Mouse (Mus musculus) ovary, postnatal 36 days (tissue): ENCODE results near the gene Timm50.

Experiments
- DNase-seq: peaks from one replicate; pipeline ENCODE4 v3.0.0; 2022; ENCODE audit warnings: low spot score, mixed read lengths

The Timm50 gene

DNA sequence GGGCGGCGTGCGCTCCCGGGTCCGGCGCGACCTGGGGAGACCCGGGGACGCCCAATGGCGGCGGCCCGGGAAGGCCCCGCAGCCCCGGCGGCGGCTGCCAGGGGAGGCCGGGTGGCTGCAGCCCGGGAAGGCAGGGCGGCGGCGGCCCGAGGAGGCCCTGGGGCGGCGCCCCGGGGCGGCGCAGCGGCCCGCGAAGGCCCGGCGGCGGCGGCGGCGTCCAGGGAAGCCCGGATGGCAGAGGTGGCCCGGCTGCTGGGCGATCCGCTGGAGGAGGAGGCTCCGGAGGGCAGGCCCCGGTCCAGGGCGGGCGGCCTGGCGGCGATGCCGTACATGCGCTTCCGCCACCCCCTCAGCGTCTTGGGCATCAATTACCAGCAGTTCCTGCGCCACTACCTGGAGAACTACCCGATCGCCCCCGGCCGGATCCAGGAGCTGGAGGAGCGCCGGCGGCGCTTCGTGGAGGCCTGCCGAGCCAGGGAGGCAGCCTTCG is 43.8 kb downstream of the Timm50 start:
- DNase-seq = peak; percentile 63

DNA sequence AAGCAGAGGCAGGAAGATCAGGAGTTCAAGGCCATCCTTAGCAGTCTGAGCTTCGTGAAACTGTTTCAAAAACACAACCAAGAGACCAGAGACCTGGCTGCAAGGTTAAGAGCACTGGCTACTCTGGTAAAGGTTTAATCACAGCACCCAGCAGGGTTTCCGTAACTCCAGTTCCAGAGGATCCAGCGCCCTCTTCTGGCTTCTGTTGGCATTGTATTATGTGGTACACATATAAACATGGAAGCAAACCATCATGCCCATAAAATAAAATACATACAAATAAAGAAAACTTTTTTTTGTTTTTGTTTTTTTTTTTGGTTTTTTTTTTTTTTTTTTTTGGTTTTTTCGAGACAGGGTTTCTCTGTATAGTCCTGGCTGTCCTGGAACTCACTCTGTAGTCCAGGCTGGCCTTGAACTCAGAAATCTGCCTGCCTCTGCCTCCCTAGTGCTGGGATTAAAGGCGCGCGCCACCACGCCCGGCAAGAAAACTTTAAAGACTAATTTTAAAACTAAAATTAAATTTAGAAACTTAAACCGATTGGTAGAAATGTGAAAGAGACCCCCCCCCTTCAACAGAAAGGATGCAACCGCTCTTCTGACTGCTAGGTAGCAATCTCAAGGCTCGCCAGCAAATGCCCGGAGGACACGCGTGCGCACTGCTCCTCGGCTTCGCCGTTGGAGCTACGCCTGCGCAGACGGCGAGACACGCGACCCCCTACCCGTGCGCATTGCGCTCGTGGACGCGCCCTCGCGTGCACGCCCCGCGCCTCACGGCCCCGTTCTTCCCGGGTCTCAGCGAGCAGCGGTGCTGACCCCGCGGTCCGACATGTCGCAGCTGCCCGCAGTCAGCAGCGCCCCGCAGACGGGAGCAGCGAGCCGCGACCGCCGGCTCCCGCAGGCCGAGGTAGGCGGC is 44.5 kb downstream of the Timm50 start, which contains the start of gene Eid2:
Gene Eid2 (plus strand): TSS at position 753 of the 913 bp plus-strand sequence.
- peak; percentile 85 for DNase-seq

DNA sequence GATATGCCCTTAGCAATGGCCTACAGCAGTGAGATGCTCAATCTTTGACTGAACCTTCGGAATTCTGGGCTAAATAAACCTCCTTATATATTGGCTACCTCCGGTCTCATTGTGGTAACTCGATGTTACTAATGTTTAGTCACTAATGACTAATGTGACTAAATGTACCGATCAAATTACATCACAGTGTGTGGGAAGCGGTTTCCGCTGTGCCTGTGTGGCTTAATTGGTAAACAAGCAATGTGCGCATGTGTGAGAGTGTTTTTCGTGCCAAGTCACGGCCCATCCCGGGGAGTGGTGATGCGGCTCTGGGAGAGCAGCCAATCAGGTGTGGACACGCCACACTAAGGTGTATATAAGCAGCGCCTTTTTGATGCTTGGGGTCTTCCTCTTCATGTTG is 46.5 kb downstream of the Timm50 start:
- DNase-seq = no peak

DNA sequence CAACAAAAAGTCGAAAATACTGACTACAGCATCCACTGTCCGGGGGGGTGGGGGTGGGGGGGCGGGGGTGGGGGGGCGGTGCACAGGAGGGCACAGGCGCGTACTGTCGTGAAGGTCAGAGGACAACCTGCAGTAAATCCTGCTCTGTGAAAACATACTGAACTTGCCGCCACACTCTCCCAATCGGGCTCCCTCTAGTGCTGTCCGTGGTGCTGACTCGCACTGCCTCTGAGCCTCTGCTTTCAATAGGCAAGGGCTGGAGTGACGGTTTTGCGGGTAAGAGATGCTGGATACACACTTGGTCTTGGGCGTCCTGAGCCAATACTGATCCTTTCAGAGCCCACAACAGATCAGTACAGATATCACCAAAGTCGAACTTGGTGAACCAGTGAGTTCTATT is 48.1 kb downstream of the Timm50 start:
- DNase-seq = peak; percentile 75

DNA sequence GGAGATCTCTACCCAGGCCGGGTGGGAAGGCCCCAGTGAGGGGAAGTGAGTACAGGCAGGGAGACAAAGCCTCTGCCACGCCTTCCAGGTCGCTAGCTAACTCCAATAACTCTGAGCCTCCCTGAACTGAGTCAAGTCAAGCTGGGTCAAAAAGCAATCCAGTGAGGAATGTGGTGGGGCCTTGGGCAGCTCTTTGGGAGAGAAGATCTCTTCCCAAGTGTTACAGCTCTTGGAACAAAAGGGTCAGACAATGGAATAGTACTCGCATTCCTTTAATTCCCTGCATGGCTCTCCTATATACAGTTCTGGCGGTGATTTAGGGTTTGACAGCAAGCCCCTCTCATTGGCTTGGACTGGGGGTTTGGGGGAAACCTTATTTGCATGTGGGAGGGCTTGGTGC is 49.0 kb downstream of the Timm50 start:
- DNase-seq = no peak
